Mouse (Mus musculus): ENCODE data around the gene Ttyh3. TPM values are rescaled to one million over a fixed set of nuclear protein-coding genes. Genes with fewer than 3 reads are reported as not detected.

The Ttyh3 gene
- polyA plus RNA-seq, 2 experiments: 57.5 to 118 TPM

DNA sequence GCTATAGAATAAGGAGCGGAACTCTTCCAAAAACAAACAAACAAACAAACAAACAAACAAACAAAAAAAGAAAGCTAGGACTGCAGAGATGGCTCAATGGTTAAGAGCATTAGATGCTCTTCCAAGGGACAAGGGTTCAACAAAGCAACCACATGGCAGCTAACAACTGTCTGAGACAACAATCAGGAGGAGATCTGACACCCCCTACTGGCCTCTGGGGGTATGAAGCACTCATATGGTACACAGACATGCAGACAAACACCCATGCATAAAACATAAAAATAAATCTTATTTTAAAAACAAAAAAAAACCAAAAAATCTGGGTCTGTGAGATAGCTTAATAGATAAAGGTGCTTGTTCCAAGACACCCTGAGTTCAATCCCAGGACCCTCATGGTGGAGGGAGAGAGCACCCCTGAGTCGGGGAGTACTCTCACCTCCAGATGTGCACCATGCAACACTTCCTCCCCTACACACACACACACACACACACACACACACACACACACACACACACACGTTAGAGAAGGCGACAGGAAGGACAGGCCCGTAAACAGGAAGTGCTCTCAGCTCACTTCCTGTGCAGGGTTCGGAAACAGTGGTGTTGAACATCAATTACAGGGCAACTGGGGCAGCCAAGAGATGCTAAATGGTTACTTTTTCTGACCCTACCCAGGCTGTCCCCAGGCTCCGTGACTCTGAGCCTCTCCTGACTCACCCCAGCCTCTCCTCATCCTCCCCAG is 12.3 kb downstream of the Ttyh3 start:
- WGBS: 78% methylated on average over 7 of the region's 7 CpGs
- H3K9me3 ChIP-seq (ENCODE audit: control insufficient read depth, low read length): no peaks in the 10 kb centered on the region
- DNase-seq (ENCODE audit: low spot score) (no peak), ATAC-seq (ENCODE audit: low FRiP score, low read depth) (no peak)
- no peak overlapping the region for H3K27ac ChIP-seq (replicated peaks; ENCODE audit: low read depth, low read length)
- no peak for TF ChIP-seq POLR2A (IDR thresholded peaks at IDR 0.05; ENCODE audit: borderline replicate concordance, extremely low read depth, insufficient read depth, insufficient read length)
- peaks cover 76% of the 10 kb centered on the region for H3K36me3 ChIP-seq (ENCODE audit: control insufficient read depth, insufficient read depth, low read length)
- peaks cover 12% of the 10 kb centered on the region for H3K4me1 ChIP-seq (ENCODE audit: control insufficient read depth, insufficient read depth, low read length)
- H3K4me2 ChIP-seq (replicated peaks; ENCODE audit: low read depth, low read length, severe bottlenecking): no peak overlapping the region
- H3K9ac ChIP-seq (ENCODE audit: low read depth, low read length, severe bottlenecking): no peak overlapping the region
- no peak overlapping the region for H3K4me3 ChIP-seq (replicated peaks; ENCODE audit: low read length)
- no peaks in the 10 kb centered on the region for H3K27me3 ChIP-seq (ENCODE audit: control insufficient read depth, insufficient read depth, low read length)

DNA sequence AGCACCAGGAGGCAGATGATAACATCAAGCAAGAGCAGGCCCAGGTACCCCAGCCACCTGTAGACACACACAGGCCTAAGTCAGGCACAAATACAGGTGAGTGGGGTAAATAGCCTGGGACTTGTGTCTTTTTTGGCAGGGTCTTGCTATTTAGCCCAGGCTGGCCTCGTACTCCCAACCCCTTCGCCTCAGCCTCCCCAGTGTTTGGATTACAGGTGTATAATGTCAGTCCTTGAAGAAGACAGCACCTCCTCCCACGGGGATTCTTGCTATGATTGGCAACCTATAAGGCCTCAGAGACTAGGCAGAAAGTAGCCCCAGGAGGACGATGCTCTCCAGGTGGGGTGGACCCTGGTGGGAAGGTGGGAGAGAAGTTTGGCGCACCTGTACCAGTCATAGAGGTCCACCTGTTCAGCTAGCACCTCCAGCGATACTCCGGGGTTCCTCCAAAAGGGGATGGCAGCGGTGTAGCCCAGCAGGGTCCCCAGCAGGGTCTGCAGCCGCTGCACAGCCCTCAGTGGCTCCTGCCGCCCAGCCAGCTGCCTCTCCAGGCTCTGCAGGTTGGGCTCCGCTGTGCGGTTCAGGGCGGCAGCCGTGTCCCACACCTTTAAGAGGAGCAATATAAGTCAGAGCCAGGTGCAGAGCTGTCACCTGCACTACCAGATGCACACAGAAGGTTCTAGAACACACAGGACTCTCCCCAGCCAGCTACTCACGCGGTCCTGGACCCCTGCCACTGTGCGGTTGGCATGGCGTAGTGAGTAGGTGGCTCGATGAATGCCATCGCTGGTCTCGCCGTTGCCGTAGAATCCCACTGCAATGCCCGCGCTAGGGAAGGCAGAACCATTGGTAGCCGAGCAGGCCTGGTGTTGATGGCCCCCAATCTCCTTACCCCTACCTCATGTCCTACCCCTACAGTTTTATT is 13.8 kb downstream of the Ttyh3 start:
- Histone ChIP-seq H3K9me3 (ENCODE audit: control insufficient read depth, low read length) (no peaks in the 10 kb centered on the region), H3K4me1 (ENCODE audit: control insufficient read depth, insufficient read depth, low read length) (no peaks in the 10 kb centered on the region), H3K9ac (ENCODE audit: low read depth, low read length, severe bottlenecking) (no peak overlapping the region), H3K27me3 (ENCODE audit: control insufficient read depth, insufficient read depth, low read length) (no peaks in the 10 kb centered on the region), H3K4me3 (replicated peaks; ENCODE audit: low read length) (no peak overlapping the region), H3K27ac (replicated peaks; ENCODE audit: low read depth, low read length) (no peak overlapping the region), H3K36me3 (ENCODE audit: control insufficient read depth, insufficient read depth, low read length) (peaks cover 86% of the 10 kb centered on the region), H3K4me2 (replicated peaks; ENCODE audit: low read depth, low read length, severe bottlenecking) (no peak overlapping the region)
- 91% methylated on average over 23 of the region's 26 CpGs for WGBS
- no peak for DNase-seq (ENCODE audit: low spot score)
- ATAC-seq (ENCODE audit: low FRiP score, low read depth): no peak
- no peak for TF ChIP-seq POLR2A (IDR thresholded peaks at IDR 0.05; ENCODE audit: borderline replicate concordance, extremely low read depth, insufficient read depth, insufficient read length)

DNA sequence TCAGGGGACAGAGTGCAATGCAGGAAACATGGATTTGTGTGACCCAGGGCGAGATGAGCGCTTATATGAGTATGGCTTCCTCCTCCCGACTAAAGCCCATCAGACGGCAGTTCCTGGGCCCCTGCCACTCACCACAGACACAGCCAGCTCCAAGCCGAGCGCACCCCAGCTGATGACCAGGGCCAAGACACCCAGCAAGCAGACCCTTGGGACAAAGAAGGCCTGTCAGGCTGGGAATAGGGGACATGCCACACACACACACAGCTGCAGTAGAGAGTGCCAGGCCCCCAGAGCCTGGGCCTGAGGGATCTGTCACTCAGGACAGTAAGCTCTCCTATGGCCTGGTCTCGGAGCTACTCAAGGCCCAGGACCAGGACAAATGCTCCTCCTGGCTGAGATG is 15.4 kb downstream of the Ttyh3 start:
- Histone ChIP-seq H3K9me3 (ENCODE audit: control insufficient read depth, low read length) (peaks cover 1% of the 10 kb centered on the region; the same call in 1 of the 2 replicates), H3K4me1 (ENCODE audit: control insufficient read depth, insufficient read depth, low read length) (no peaks in the 10 kb centered on the region), H3K27me3 (ENCODE audit: control insufficient read depth, insufficient read depth, low read length) (no peaks in the 10 kb centered on the region), H3K4me3 (replicated peaks; ENCODE audit: low read length) (no peak overlapping the region), H3K4me2 (replicated peaks; ENCODE audit: low read depth, low read length, severe bottlenecking) (no peak overlapping the region), H3K36me3 (ENCODE audit: control insufficient read depth, insufficient read depth, low read length) (peaks cover 86% of the 10 kb centered on the region), H3K27ac (replicated peaks; ENCODE audit: low read depth, low read length) (no peak overlapping the region), H3K9ac (ENCODE audit: low read depth, low read length, severe bottlenecking) (no peak overlapping the region)
- ATAC-seq (ENCODE audit: low FRiP score, low read depth) (no peak), DNase-seq (ENCODE audit: low spot score) (no peak)
- 93% methylated on average over 7 of the region's 7 CpGs for WGBS
- TF ChIP-seq POLR2A (IDR thresholded peaks at IDR 0.05; ENCODE audit: borderline replicate concordance, extremely low read depth, insufficient read depth, insufficient read length): no peak

DNA sequence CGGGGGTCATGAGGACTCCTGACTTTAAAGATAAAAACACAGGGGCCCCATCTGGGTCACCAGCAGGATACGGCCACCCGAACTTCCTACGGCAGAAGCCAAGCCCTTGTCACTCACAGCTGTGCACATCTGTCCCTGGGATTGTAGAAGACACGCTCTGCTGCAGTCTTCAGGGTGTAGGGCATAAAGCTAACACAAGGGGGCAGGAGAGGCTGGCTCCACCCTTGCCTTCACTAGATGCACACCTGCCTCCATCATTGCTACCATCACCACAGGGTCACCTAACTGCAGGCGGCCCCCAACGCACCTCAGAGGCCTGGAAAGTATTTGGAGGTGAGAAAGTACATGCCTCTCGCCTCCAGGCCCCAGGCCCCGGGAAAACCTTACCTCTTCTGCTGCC is 19.8 kb downstream of the Ttyh3 start:
- DNase-seq (ENCODE audit: low spot score) (no peak), ATAC-seq (ENCODE audit: low FRiP score, low read depth) (no peak)
- TF ChIP-seq POLR2A (IDR thresholded peaks at IDR 0.05; ENCODE audit: borderline replicate concordance, extremely low read depth, insufficient read depth, insufficient read length): no peak
- no peaks in the 10 kb centered on the region for H3K27me3 ChIP-seq (ENCODE audit: control insufficient read depth, insufficient read depth, low read length)
- no peak overlapping the region for H3K4me3 ChIP-seq (replicated peaks; ENCODE audit: low read length)
- no peak overlapping the region for H3K4me2 ChIP-seq (replicated peaks; ENCODE audit: low read depth, low read length, severe bottlenecking)
- 89% methylated on average over 9 of the region's 9 CpGs for WGBS
- H3K9me3 ChIP-seq (ENCODE audit: control insufficient read depth, low read length): peaks cover 6% of the 10 kb centered on the region; the same call in 1 of the 2 replicates
- H3K9ac ChIP-seq (ENCODE audit: low read depth, low read length, severe bottlenecking): no peak overlapping the region
- H3K36me3 ChIP-seq (ENCODE audit: control insufficient read depth, insufficient read depth, low read length): peaks cover 97% of the 10 kb centered on the region
- H3K27ac ChIP-seq (replicated peaks; ENCODE audit: low read depth, low read length): no peak overlapping the region
- H3K4me1 ChIP-seq (ENCODE audit: control insufficient read depth, insufficient read depth, low read length): no peaks in the 10 kb centered on the region

DNA sequence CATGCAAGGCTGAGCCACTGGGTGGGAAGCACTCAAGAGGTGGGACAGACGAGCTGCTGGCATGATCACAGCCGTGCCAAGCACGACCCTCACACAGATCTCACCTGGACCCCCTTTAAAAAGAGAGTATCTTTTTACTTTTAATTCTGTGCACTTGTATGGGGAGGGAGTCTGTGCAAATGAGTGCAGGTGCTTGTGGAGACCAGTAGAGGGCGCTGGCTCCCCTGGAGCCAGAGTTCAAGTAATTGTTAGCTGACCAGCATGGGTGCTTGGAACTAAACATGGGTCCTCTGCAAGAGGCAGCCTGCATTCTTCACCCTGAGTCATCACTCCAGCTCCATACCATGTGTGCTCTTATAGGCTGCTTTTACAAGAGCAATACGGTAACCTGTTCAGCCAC is 21.3 kb downstream of the Ttyh3 start:
- Histone ChIP-seq H3K9me3 (ENCODE audit: control insufficient read depth, low read length) (peaks cover 6% of the 10 kb centered on the region; the same call in 1 of the 2 replicates), H3K27ac (replicated peaks; ENCODE audit: low read depth, low read length) (no peak overlapping the region), H3K27me3 (ENCODE audit: control insufficient read depth, insufficient read depth, low read length) (no peaks in the 10 kb centered on the region), H3K4me1 (ENCODE audit: control insufficient read depth, insufficient read depth, low read length) (no peaks in the 10 kb centered on the region), H3K36me3 (ENCODE audit: control insufficient read depth, insufficient read depth, low read length) (peaks cover 97% of the 10 kb centered on the region), H3K9ac (ENCODE audit: low read depth, low read length, severe bottlenecking) (no peak overlapping the region), H3K4me3 (replicated peaks; ENCODE audit: low read length) (no peak overlapping the region), H3K4me2 (replicated peaks; ENCODE audit: low read depth, low read length, severe bottlenecking) (no peak overlapping the region)
- no peak for TF ChIP-seq POLR2A (IDR thresholded peaks at IDR 0.05; ENCODE audit: borderline replicate concordance, extremely low read depth, insufficient read depth, insufficient read length)
- no peak for DNase-seq (ENCODE audit: low spot score)
- ATAC-seq (ENCODE audit: low FRiP score, low read depth): no peak
- whole genome bisulfite sequencing: 92% methylated on average over 5 of the region's 5 CpGs

Data from limb, embryonic 14.5 days (tissue).